Mouse (Mus musculus) lung, postnatal 14 days (tissue): Measurements from ENCODE around the gene Ugt1a7c.
"Not testable (repeated sequence)": the region's sequence is repeated elsewhere in the genome, so short reads cannot be mapped to it uniquely, and the experiment has no call there.

Experiments
- DNase-seq: peaks from one replicate; pipeline ENCODE4 v3.0.0; 2021

Gene Ugt1a7c

GRCm38 (mm10) chr1:88120550-88120949, 25.7 kb downstream of the Ugt1a7c start:
- not testable (repeated sequence) for DNase-seq

- peak; percentile 47 for DNase-seq
Observed at GRCm38 (mm10) chr1:88121521-88121920, 26.7 kb downstream of the Ugt1a7c start.

GRCm38 (mm10) chr1:88125827-88126360, 31.0 kb downstream of the Ugt1a7c start:
- not testable (repeated sequence) for DNase-seq

GRCm38 (mm10) chr1:88129091-88129490, 34.2 kb downstream of the Ugt1a7c start:
- DNase-seq: not testable (repeated sequence)

- not testable (repeated sequence) for DNase-seq
Observed at GRCm38 (mm10) chr1:88130223-88130622, 35.4 kb downstream of the Ugt1a7c start.

- DNase-seq: no peak
Observed at GRCm38 (mm10) chr1:88133908-88134456, 39.1 kb downstream of the Ugt1a7c start.

- peak; percentile 37 for DNase-seq
Observed at GRCm38 (mm10) chr1:88134457-88135011, 39.7 kb downstream of the Ugt1a7c start, which contains the start of gene Ugt1a6a. TSS of gene Ugt1a6a (plus strand) at chr1:88134809.

GRCm38 (mm10) chr1:88135229-88135904, 40.5 kb downstream of the Ugt1a7c start:
- not testable (repeated sequence) for DNase-seq

- no peak for DNase-seq
Observed at GRCm38 (mm10) chr1:88136646-88137045, 41.8 kb downstream of the Ugt1a7c start.

GRCm38 (mm10) chr1:88137264-88137663, 42.4 kb downstream of the Ugt1a7c start:
- DNase-seq: no peak

- DNase-seq: no peak
Observed at GRCm38 (mm10) chr1:88138145-88138544, 43.3 kb downstream of the Ugt1a7c start.

GRCm38 (mm10) chr1:88140492-88140891, 45.6 kb downstream of the Ugt1a7c start:
- DNase-seq: not testable (repeated sequence)

- peak; percentile 59 for DNase-seq
Observed at GRCm38 (mm10) chr1:88143966-88144675, 49.3 kb downstream of the Ugt1a7c start.

GRCm38 (mm10) chr1:88145278-88145677, 50.4 kb downstream of the Ugt1a7c start:
- not testable (repeated sequence) for DNase-seq

GRCm38 (mm10) chr1:88150133-88150532, 55.3 kb downstream of the Ugt1a7c start:
- not testable (repeated sequence) for DNase-seq

GRCm38 (mm10) chr1:88158430-88158829, 63.6 kb downstream of the Ugt1a7c start:
- no peak for DNase-seq

GRCm38 (mm10) chr1:88165711-88166110, 70.8 kb downstream of the Ugt1a7c start, which contains the start of gene Ugt1a5:
TSS of gene Ugt1a5 (plus strand) at chr1:88166012.
- no peak for DNase-seq

- DNase-seq: not testable (repeated sequence)
Observed at GRCm38 (mm10) chr1:88172190-88172589, 77.3 kb downstream of the Ugt1a7c start.

GRCm38 (mm10) chr1:88179657-88180056, 84.8 kb downstream of the Ugt1a7c start:
- no peak for DNase-seq

GRCm38 (mm10) chr1:88186325-88186935, 91.6 kb downstream of the Ugt1a7c start:
- no peak for DNase-seq

GRCm38 (mm10) chr1:88192136-88192535, 97.3 kb downstream of the Ugt1a7c start:
- no peak for DNase-seq

- DNase-seq: no peak
Observed at GRCm38 (mm10) chr1:88195687-88196086, 100.8 kb downstream of the Ugt1a7c start.

GRCm38 (mm10) chr1:88197443-88197842, 102.6 kb downstream of the Ugt1a7c start:
- no peak for DNase-seq
